Mouse (Mus musculus) lung, postnatal 0 days (tissue): ENCODE results near the gene Dntt.

Source experiments
- CTCF ChIP-seq: IDR thresholded peaks from 2 replicates; pipeline ENCODE4 v1.5.1; 2016; ENCODE audit warnings: antibody characterized with exemption, mild to moderate bottlenecking
- EP300 ChIP-seq: IDR thresholded peaks from 2 replicates; pipeline ENCODE4 v1.6.1; 2016; ENCODE audit warnings: antibody characterized with exemption, mild to moderate bottlenecking, control low read depth

GRCm38 (mm10) chr19:41027601-41028000, 1.5 kb upstream of the Dntt start:
- TF ChIP-seq CTCF (no peak), EP300 (no peak)
